Mouse (Mus musculus) G1E (cell line): Measurements from ENCODE around the gene Snai3.

Experiments
- CTCF ChIP-seq: IDR thresholded peaks from 2 replicates; pipeline ENCODE4 v1.5.1; 2012; ENCODE audit warnings: low read depth, low read length, inconsistent platforms, mixed read lengths
- GATA2 ChIP-seq: IDR thresholded peaks from 2 replicates; pipeline ENCODE4 v1.6.1; 2012; ENCODE audit warnings: low read depth, low read length, inconsistent platforms, borderline replicate concordance
- TAL1 ChIP-seq: conservative IDR thresholded peaks from 2 replicates; pipeline ENCODE4 v1.6.1; 2012; ENCODE audit warnings: low read depth, low read length, inconsistent platforms, mixed read lengths

DNA sequence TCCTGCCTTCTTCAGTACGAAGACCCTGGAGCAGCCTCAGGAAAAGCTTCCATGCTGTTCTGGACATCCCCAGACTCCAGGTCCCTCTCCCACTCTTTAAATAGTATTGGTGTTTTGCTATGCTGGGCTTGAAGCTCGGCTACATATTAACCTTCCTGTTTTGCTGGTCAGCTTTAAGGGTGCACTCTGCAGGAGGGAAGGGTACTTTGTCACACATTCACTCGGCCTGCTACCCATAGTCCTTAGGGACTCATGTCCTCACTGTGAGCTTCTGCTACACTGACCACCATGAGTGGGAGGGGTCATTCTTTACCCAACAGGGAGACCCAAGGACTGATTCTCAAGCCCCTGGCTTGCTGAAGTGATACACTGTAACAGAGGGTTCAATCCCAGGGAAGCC is 29.9 kb downstream of the Snai3 start:
- TF ChIP-seq CTCF (no peak), TAL1 (no peak), GATA2 (no peak)
